Mouse (Mus musculus) urinary bladder, adult 18-20 months (tissue): ENCODE results near the gene Mthfs.
"Not testable (repeated sequence)": the region's sequence is repeated elsewhere in the genome, so short reads cannot be mapped to it uniquely, and the experiment has no call there.

ENCODE experiments used
- DNase-seq, 2 experiments: peaks; one replicate each; pipeline ENCODE4 v3.0.0; 2022; ENCODE audit warnings: low spot score in 2 of 2, mixed read lengths in 2 of 2

The Mthfs gene

DNA sequence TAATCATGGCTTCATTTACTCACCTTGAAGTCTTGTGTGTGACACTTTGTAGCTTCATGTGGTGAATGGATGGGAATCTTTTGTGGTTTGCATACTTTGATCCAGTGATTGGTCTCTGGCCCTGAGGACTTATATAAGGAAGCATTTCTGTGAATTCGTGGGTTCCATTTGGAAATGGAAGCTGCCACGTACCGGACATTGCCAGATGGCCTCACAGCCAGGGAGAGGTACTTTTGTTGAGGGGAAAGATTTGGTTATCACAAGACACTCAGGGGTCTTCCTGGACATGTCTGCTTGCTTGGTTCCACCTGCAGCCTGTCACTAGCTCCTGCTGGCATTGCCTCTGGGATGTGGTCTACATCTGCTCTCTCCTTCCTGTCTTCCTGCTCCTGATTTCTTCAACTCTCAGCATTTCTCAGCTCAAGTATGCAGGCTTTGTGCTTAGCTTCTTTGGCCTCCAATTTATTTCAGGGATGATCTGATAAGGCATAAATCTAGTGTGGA lies 30.1 kb downstream of the Mthfs start:
- not testable (repeated sequence) for DNase-seq

DNA sequence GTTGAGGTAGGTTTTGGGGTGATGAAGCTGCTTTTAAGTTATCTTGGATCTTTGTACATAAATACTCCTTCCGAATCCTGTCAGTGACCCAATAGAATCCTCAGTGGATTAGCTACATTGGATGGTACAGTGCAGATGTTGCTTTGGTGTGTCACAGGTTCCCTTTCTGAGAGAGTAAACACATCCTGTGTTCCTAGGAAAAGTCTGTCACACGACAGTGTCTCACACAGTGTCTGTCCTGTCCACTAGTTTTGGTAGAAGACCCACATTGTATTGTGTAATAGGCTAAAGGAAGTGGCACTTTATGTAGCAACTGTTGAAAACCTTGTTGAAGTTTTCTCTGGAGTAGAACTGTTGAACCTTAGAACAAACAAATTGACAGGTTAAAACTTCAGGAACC lies 42.9 kb downstream of the Mthfs start:
- DNase-seq: no peak

DNA sequence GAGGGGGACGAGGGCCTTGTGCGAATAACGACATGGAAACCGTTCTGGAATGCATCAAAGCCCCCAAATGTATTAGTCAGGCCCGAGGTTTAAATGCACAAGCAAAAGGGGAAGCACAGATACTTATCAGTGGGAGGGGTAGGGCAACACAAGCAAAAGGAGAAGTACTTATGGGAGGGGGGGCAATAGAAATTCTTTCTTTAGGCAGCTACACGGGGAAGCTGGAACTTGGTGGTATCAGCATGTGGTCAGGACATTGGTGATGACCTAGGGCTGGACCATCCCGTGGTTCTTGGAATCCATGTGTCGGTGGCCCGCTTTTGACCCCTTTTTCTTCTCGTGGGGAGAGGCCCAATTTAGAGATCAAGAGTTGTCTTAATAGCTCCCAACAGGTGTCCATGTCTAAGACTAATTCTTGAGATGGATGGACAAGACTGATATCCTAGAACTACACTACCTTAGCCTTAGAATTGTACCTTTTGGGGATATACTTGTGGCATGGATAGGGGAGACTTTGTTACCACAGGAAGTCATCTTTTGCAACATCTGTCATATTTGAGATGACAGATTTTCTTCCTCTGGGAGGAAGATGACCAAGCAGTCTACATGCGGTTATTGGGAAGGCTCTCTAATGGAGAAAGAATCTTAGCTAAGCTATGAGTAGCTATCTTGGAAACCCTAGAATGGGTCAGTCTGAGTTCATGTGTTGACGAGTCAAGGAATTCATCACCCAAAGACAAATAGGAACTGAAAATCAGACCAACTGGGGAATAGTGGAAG lies 46.3 kb downstream of the Mthfs start:
- no peak for DNase-seq

DNA sequence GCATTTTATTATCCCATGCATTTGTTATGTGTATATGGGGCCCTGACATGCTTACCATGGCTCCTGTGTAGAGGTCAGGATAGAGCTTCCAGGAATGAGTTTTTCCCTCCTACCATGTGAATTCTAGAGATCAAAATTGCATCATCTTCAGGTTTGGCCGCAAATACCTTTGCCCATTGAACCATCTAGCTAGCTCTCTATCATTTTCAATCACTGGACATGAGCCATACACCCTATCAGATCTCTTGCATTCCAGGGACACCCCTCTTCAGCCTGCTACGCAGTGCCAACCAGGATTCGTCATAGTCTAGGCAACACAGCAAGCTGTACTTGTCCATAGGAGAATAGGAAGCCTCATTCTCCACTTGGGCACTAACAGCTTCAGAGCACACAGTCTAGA lies 53.5 kb downstream of the Mthfs start:
- DNase-seq: no peak

DNA sequence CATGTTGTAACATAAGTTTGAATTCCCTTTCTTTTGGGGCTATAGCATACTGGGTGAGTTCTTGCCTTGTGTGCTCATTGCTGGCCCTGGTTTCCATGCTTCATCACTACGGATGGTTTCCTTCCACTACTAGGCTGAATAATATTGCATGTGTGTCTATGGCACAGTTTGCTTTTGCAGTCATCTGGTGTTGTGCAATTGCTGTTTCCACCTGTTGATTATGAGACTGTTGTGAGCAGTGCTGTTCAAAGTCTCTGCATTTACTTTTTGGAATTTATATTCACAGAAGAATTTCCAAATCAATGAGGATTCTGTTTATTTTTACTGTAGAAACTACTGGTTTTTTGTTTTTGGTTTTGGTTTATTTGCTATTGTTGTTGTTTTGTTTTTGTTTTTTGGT lies 54.1 kb downstream of the Mthfs start:
- DNase-seq: no peak

DNA sequence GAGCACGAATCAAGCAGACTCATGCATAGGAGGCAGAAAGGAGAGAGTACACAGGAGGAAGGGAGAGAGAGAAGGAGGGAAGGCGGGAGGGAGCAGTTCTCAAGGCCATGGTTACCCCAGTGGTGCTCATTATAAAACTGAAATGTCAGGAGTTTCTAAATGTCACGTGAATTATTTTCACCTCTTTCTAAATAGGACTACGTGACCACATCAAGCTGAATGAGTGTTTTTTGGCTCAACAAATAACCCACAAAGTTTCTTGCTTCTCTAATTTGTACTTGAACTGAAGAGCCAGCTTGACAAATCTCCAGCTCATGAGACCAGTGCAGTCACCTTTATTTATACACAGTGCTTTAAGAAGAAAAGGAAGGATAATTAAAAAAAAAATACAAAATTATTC lies 56.6 kb downstream of the Mthfs start:
- no peak for DNase-seq

DNA sequence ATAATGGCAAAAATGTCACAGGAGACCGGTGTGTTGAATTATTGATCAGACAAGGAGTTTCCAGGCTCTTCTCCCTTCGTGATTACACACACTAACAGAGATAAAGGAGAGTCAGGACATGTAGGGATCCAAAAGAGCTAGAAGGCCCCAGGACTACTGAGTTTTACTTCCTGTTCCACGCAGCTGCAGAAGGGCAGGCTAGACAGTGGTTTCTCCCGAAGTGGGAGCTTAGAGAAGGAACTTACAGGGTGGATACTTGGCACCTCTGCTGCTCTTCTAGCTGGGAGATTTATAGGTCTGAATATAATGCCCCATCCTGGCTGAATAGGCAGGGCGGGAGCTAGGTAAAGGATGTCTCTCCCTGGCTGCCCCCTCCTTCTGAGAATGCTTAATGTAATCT lies 57.1 kb downstream of the Mthfs start:
- DNase-seq: no peak

DNA sequence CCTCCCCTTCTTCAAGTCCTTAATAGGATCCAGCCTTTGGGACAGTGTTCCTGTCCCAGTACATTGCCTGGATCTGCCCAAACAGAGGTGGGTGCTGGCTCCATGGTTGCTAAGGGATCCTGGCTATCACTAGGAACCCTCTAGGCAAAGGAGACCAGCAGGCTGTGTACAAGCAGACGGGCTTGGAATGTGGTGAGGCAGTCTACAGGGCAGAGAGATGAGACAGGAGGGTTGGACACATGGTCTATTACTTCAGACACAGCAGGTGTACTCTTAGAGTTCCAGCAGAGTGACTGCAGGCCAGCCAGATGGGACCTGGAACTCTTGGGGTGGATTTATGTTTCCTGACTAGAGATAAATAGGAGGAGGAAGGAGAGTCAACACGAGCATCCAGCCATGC lies 59.9 kb downstream of the Mthfs start:
- no peak for DNase-seq

DNA sequence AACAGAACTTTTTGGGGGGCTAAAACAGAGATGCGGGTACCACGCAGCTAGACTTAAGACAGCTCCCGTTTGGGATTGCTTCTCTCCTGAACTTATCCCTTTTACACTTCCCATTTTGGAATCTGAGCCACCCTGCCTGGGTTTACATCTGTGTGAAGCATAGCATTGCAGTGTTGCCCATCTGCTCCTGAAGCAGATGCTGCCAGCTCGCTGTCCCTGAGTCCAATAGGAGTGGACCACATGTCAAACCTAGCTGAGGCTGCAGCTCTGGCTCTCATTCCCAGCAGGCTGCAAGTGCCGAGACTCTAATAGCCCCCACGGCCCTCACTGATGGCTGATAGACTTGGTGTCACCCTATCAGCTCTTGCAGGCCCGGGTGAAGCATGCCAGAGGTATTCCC lies 63.3 kb downstream of the Mthfs start:
- DNase-seq: no peak

DNA sequence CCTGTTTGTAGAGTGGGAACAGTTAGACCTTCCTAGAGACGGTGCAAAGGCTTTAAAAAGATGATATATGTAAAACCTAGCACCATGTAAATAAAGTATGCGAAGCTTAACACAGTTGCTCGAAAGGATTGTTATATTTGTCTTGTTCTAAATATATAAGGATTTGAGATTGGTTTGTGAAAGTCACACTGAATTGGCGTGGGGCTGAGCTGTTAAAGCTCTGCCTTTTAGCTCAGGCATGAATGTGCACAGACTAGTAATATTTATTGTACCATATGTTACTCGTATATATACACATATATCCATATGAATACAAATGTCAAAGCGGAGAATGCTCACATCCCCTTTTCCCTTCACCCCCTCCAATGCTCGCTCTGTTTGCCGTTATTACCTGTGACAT lies 67.7 kb downstream of the Mthfs start:
- no peak for DNase-seq

DNA sequence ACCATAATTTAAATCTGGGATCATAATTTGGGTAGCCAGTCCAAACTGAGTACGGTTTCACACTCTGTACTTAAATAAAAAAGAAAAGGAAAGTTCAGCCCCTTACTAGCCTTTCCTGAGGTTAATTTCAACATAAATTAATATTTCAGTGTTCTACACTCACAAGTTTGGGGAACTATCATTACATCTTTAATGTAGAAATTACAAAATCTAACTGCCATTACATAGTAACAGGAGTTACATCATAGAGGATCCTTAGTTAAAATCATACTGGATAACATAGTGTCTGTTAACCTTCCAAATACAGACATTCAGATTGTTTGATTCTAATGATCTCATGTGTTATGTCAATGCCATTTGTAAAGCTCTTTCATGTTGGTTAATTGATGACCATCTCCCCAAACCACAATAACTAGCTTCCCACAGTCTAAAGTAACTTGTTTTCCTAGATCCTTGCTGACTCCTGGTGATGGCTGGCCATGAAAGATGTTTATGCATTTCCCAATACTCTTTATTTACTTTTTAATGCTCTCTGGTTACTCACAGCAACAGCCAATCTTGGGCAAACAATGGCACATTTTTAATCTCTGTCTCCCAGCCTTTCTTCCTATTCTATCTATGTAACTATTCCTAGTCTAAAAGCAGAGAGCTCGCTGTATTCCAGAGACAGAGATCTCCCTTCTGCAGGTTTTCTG lies 72.0 kb downstream of the Mthfs start:
- no peak for DNase-seq

DNA sequence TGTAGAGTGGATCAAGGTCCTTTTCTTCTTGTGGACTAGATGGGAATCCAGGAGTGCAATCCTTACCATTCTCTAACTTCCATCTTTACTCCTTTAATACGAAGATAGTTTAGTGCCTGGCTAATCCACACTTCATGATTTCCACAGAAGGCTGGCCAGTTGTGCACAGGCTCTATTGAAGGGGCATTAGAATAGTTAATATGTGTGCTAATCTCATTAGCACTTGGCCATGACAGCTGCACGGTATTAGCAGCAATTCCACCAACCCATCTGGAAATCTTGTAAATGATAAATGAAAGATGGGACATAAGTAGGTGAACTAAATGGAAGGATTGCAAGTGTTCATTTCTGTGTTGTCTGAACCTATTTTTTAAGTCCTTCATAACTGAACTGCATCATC lies 77.6 kb downstream of the Mthfs start:
- DNase-seq: no peak

DNA sequence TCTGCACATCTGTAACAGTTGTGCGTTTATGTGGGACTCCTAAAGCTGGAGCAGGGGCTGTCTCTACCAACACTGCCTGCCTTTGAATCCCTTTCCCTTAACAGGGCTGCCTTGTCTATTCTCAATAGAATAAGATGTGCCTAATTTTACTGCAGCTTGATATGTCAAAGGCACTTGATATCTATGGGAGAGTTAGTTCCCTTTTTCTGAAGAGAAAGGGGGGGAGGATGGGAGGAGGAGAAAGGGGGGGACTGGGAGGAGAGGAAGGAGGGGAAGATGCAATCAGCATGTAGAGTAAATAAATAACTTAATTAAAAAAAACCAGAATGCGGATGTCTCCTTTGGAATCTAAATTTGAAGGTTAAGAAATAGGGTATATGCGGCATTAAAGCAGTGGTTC lies 82.9 kb downstream of the Mthfs start:
- no peak for DNase-seq

DNA sequence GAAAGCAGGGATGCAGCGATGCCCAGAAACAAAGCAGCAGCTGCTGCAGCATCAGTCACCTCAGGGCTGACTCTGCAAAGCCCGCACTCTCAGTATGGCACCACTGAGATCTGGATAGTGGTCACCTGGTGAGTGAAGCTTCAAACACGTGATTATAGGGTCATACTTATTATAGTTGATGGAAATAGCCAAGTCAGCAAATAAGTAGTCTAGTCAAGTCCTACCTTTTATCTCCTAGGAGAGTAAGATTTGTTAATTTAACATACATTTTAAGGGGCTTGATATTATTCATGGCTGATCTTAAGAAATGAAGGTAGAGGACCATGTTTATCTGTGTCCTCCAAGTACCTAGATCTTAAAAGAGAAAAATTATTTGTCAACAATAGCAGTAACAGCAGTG lies 83.6 kb downstream of the Mthfs start:
- no peak for DNase-seq

DNA sequence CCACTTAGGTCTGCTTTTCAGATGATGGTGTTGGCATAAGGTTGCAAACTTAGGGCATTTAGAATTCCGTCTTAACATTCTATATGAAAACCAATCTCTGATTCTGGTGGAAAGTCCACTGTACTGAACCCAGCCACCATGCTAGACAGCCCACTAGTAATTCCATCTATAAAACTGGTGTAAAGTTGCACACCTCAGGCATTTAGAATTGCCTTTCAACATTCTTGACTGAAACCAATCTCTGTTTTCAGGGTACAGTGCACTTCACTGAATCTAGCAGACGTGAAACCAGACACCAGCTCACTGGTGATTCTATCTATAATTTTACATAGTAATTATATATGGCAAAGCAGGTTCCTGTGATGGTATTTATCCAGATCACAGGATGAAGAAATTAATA lies 95.2 kb downstream of the Mthfs start:
- DNase-seq: no peak

DNA sequence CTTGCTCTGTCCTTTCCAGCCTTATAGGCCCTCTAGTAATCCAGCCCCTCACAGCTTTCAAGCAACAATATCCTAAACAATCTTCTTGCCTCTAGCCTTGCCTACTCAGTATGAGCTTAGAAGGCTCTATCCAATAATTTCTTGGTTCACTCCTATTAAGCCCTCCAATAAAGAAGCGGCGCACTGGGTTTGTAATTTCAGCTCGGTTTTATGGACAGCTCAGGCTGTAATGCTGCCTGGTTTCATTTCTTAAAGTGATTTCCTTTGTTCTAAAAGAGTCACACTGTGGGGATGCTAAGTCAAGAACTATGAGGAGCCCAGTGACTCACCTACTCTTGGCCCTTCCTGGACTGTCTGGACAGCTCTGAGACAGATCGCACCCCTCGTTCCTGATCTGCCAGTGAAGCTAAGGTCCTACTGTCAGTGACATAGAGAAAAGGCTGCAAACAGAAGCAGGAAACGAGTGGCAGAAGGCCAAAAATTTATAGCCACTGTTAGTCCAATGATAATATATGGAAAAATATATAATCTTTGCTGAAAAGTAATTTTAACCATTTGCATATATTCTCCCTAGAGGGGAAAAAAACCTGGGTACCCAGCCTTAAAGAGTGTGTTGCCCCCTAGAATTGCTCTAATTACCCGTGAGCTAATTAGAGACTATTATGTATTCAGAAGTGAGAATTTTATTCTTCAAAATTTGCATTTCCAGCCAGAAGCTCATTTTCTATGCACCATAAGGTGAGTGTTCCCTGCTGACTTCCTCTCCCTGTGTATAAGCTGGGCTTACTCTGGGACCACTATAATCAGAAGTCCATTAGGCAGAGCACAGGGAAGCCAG lies 98.1 kb downstream of the Mthfs start:
- DNase-seq: no peak

DNA sequence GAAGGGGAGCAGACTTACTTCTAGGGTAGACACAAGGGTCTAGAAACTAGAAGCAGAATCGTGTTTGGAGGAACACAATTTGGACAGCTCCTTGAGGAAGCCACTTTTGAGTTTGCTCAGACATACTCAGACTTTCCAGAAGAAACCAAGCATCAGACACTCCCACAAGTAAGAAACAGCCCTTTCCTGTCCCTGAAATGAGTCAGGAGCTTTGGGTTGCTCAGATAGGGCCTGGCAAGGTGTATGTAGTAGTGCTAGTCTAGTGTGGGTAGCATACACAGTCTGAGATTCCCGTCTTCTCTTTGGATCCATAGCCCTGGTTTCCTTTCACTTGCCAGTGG lies 98.7 kb downstream of the Mthfs start:
- no peak for DNase-seq

DNA sequence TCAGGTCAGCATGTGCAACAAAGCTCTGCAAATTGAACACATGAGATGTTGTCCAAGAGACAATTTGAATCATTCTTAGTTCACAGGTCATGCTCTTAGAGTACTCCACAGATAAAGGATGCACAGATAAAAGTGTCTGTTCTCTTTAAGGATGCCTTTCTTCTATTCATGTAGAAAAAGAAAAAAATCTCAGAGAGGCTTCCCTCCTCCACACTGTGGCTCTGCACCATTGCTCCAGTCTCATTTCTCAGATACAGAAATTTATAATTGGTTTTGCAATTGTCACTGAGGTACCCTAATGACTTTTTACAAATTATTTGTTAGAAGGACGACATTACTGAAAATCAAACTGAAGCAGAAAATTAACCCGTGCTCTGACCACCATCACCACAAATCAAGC lies 101.2 kb downstream of the Mthfs start:
- no peak for DNase-seq

DNA sequence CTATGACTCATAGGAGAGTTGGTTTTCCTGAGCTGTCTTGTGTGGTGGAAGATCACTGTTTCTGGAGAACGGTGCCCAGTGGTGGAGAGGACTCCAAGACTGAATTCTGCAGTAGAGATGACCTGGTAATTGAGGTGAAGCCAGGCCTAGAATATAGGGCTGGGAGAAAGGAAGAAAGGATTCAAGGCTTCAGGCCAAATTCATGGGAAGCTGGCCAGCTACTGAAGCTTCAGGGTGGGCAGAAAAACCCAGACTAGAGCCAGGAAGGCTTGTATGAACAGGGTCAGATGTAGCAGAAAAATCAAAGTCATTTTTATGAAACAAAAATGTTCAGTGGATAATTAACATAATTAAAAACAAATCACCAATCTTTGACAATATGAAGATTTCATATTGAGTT lies 163.3 kb downstream of the Mthfs start:
- DNase-seq: no peak

DNA sequence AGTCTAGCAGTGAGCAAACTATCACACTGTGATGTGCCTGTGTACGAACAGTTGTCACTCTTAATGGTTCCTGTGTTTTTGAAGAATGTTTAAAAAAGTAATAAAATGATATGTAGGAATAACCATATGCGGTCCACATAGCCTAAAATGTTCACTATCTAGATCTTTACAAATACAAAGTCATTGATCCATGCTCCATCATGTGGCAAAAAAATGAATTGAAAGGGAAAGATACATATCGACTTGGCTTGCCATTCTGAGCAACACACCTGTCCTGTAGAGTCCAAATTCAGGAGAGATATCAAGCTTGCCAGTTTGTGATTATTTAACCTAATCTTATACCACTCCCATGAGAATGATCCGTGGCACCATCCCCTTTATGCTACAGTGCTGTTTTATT lies 164.2 kb downstream of the Mthfs start:
- DNase-seq: no peak

DNA sequence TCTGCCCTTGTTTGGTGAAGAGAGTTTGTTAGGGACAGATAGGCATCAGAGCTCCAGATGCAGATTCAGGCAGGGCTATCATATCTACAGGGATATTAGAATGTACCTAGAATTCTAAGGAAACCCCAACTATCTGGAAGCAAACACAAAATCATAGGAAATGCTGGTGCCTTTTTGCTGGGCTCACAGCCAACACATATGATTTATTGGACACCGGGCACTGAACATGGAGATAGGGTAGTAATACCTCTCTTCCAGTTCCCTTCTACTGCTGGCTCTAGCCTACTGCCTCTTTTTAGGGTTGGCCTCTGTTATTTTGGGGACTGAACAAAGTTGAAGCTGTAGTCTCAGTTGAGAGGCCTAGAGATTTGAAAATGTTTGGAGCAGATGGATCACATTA lies 192.6 kb downstream of the Mthfs start:
- no peak for DNase-seq
